Mouse (Mus musculus): ENCODE results near the gene Hapln4.

DNA sequence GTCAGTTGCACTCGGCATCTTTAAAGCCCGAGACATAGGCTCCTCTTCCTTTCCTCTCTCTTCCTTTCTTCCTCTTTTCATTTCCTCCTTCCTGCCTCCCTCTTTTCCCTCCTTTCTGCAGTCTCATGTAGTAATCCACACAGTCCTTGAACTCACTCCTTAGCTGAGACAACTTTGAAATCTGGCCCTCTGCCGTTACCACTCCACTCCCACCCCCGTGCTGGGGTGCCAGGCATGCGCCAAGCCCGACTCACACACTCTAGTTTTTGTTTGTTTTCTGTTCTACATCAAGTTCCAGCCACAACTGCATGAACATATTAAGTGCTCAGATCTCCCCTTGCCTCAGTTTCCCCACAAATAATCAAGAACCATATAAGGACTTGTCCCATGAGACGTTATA is 21.7 kb downstream of the Hapln4 start:
- no peak for TF ChIP-seq CTCF (IDR thresholded peaks at IDR 0.05; ENCODE audit: low read depth)
- TF ChIP-seq EP300 (IDR thresholded peaks at IDR 0.05; ENCODE audit: low read depth): no peak

Data from liver, postnatal 0 days (tissue).